Mouse (Mus musculus) megakaryocyte, embryonic 14.5 days (primary cell): ENCODE data around the gene Sfr1.

ENCODE experiments used
- FLI1 ChIP-seq: IDR thresholded peaks from 2 replicates; pipeline ENCODE4 v1.6.1; 2012; ENCODE audit warnings: low read length, inconsistent platforms, mixed read lengths
- GATA1 ChIP-seq: IDR thresholded peaks from 3 replicates; pipeline ENCODE4 v1.6.1; 2012; ENCODE audit warnings: mixed read lengths, low read length, inconsistent platforms, borderline replicate concordance

GRCm38 (mm10) chr19:47777847-47778246 lies 46.4 kb downstream of the Sfr1 start:
- TF ChIP-seq GATA1, result no peak
- no peak for TF ChIP-seq FLI1
